ENCODE assay signal across 9 mouse cellular contexts in genomic region chr1:171355812-171356340, GRCm38 (mm10). TPM values are rescaled to one million over a fixed set of nuclear protein-coding genes. Genes with fewer than 3 reads are reported as not detected.
A peak's percentile ranks its signal among the peaks of the same experiment; 100 is the strongest.
DNase-seq lines count a peak whose midpoint lies in the region; ATAC-seq and TF ChIP-seq lines count a peak whose summit lies in the region.
"Had no signal": no experiment of that assay in that cellular context is flagged by ENCODE, and none has a peak within 500 bp of the region (broad histone marks: within the 10 kb centered on the region; RNA-seq: fewer than 3 reads in every experiment).

No protein-coding gene starts in this region.

- TF ChIP-seq POLR2A in testis, adult 2 months (IDR thresholded peaks at IDR 0.05; ENCODE audit: control insufficient read depth, low read depth, low read length) = no peak

- ATAC-seq in heart, embryonic 11.5 days (replicated peaks; ENCODE audit: insufficient number of reproducible peaks, low FRiP score, low TSS enrichment) = no peak
- ATAC-seq in inflammation-experienced regulatory T-cells, adult 6 months = peak; percentile 53

- H3K27ac ChIP-seq in heart, embryonic 11.5 days (ENCODE audit: low read depth, low read length) = no peak overlapping the region
- H3K27ac ChIP-seq in testis, adult 2 months (ENCODE audit: control insufficient read depth, insufficient read depth, low read depth, low read length) = no peak overlapping the region

- H3K4me3 ChIP-seq in heart, embryonic 11.5 days (ENCODE audit: low read depth, low read length) = no peak overlapping the region
- no peak overlapping the region for H3K4me3 ChIP-seq in testis, adult 2 months (ENCODE audit: control insufficient read depth, low read depth, low read length)
- H3K4me3 ChIP-seq: erythroblast, embryonic 14.5 days had no signal

- peak; percentile 32 for DNase-seq in heart, postnatal 4 days
- no peak for DNase-seq in testis, postnatal 14 days (ENCODE audit: low spot score)
- DNase-seq in thymus, postnatal 36 days = peak; percentile 51 to 64
- no peak for DNase-seq in cerebellum, adult 11 months
- no peak for DNase-seq in urinary bladder, postnatal 4 days (ENCODE audit: low spot score in 2 of 2)

- TF ChIP-seq CTCF in testis, adult 2 months (IDR thresholded peaks at IDR 0.05; ENCODE audit: control insufficient read depth, insufficient read depth, insufficient replicate concordance, low read depth, low read length) = 0 out of 2 replicates have a peak, but pooled peaks have one; percentile 21

- no peaks in the 10 kb centered on the region for H3K27me3 ChIP-seq in heart, embryonic 11.5 days (ENCODE audit: control insufficient read depth, insufficient read depth, low read length)
- no peaks in the 10 kb centered on the region for H3K27me3 ChIP-seq in testis, adult 2 months (ENCODE audit: control insufficient read depth, insufficient read depth, low read length)

- H3K4me2 ChIP-seq in heart, embryonic 11.5 days = no peak overlapping the region

- H3K4me1 ChIP-seq in heart, embryonic 11.5 days (ENCODE audit: control insufficient read depth, insufficient read depth, low read length) = peaks cover 4% of the 10 kb centered on the region; the same call in 1 of the 2 replicates
- H3K4me1 ChIP-seq in testis, adult 2 months (ENCODE audit: control insufficient read depth, insufficient read depth, low read length) = peaks cover 4% of the 10 kb centered on the region

- 78% methylated on average over 5 of the region's 5 CpGs for WGBS in heart, embryonic 11.5 days (ENCODE audit: insufficient replicate concordance)

- peaks cover 12% of the 10 kb centered on the region; the same call in 1 of the 2 replicates for H3K36me3 ChIP-seq in heart, embryonic 11.5 days (ENCODE audit: control insufficient read depth, insufficient read depth, low read length)
- H3K36me3 ChIP-seq in testis, adult 2 months (ENCODE audit: control insufficient read depth, insufficient read depth, low read length) = no peaks in the 10 kb centered on the region

- peaks cover 4% of the 10 kb centered on the region; the same call in 1 of the 2 replicates for H3K9me3 ChIP-seq in heart, embryonic 11.5 days (replicated peaks; ENCODE audit: control insufficient read depth, low read length)

- no peak overlapping the region for H3K9ac ChIP-seq in heart, embryonic 11.5 days (ENCODE audit: low read depth, low read length)

RNA-seq across cellular contexts. Expression of gene Klhdc9, which starts 4.7 kb away (rescaled TPM):
- total RNA-seq in heart, postnatal 4 days (2021) = under 1 TPM; 0.50 TPM
- polyA plus RNA-seq in heart, embryonic 11.5 days (2014; fragmentation: Nextera tagmentation; extraction: Ambion mirVana) = 0.49 and 0.51 TPM in 2 replicates
- 10.6 and 10.9 TPM in 2 replicates for polyA plus RNA-seq in testis, adult 2 months (2012; rRNA removed)
- polyA plus RNA-seq in inflammation-experienced regulatory T-cells, adult 6 months (2017; shearing (Covaris generic)) = 1 to 10 TPM in 1 of 3 experiments, under 1 TPM in 1, not detected in 1; 0.54 to 1.4 TPM

RNA-seq across cellular contexts. Expression of gene Pfdn2, which starts 10.4 kb away (rescaled TPM):
- total RNA-seq in heart, postnatal 4 days (2021) = 10 to 100 TPM; 76.2 to 80.2 TPM
- polyA plus RNA-seq in heart, embryonic 11.5 days (2014; fragmentation: Nextera tagmentation; extraction: Ambion mirVana) = 49.5 and 51.3 TPM in 2 replicates
- 23.9 and 25.8 TPM in 2 replicates for polyA plus RNA-seq in testis, adult 2 months (2012; rRNA removed)
- 10 to 100 TPM; 48.9 to 70.1 (median 58.1) TPM for polyA plus RNA-seq in inflammation-experienced regulatory T-cells, adult 6 months (2017; shearing (Covaris generic))

RNA-seq across cellular contexts. Expression of gene Nit1, which starts 10.4 kb away (rescaled TPM):
- 10 to 100 TPM; 17.9 to 20.3 TPM for total RNA-seq in heart, postnatal 4 days (2021)
- 24.8 and 30.9 TPM in 2 replicates for polyA plus RNA-seq in heart, embryonic 11.5 days (2014; fragmentation: Nextera tagmentation; extraction: Ambion mirVana)
- 74.2 and 82.8 TPM in 2 replicates for polyA plus RNA-seq in testis, adult 2 months (2012; rRNA removed)
- 10 to 100 TPM; 24.6 to 32.9 (median 30.1) TPM for polyA plus RNA-seq in inflammation-experienced regulatory T-cells, adult 6 months (2017; shearing (Covaris generic))

RNA-seq across cellular contexts. Expression of gene Nectin4, which starts 14.0 kb away (rescaled TPM):
- total RNA-seq in heart, postnatal 4 days (2021) = under 1 TPM; 0.07 TPM
- polyA plus RNA-seq in heart, embryonic 11.5 days (2014; fragmentation: Nextera tagmentation; extraction: Ambion mirVana) = 0.08 and 0.20 TPM in 2 replicates
- polyA plus RNA-seq in testis, adult 2 months (2012; rRNA removed) = 6.5 and 8.5 TPM in 2 replicates
- polyA plus RNA-seq in inflammation-experienced regulatory T-cells, adult 6 months (2017; shearing (Covaris generic)) = under 1 TPM in 2 of 3 experiments, not detected in 1; 0.09 to 0.25 TPM
- polyA plus RNA-seq: erythroblast, embryonic 14.5 days had no signal

RNA-seq across cellular contexts. Expression of gene Dedd, which starts 26.9 kb away (rescaled TPM):
- 10 to 100 TPM; 28.5 to 29.8 TPM for total RNA-seq in heart, postnatal 4 days (2021)
- 40.4 and 45.4 TPM in 2 replicates for polyA plus RNA-seq in heart, embryonic 11.5 days (2014; fragmentation: Nextera tagmentation; extraction: Ambion mirVana)
- polyA plus RNA-seq in testis, adult 2 months (2012; rRNA removed) = 158 and 176 TPM in 2 replicates
- polyA plus RNA-seq in inflammation-experienced regulatory T-cells, adult 6 months (2017; shearing (Covaris generic)) = 10 to 100 TPM; 35.5 to 41.7 (median 39.7) TPM

Comparison
In these comparisons a context has a peak if more than half of its experiments do, and no peak if none do; other contexts are left out.
1. DNase-seq: peak in heart, postnatal 4 days (single experiment) and thymus, postnatal 36 days (2 of 2); none in testis, postnatal 14 days (single experiment), cerebellum, adult 11 months (single experiment) and urinary bladder, postnatal 4 days (0 of 2).